Mouse (Mus musculus) limb, embryonic 11.5 days (tissue): ENCODE results near the gene Gm45753. TPM values are rescaled to one million over a fixed set of nuclear protein-coding genes. Genes with fewer than 3 reads are reported as not detected.

Source experiments
- ATAC-seq: fragments of 200-750 bp; cut with Nextera tagmentation; 2 replicates; pipeline ENCODE4 v1.8.0; 2017; ENCODE audit warnings: low read depth; ENCODE audit not compliant: insufficient number of reproducible peaks, low FRiP score, low TSS enrichment
- DNase-seq: peaks from one replicate; pipeline ENCODE4 v3.0.0-alpha.2; 2015; ENCODE audit warnings: low spot score
- H3K27ac ChIP-seq: fragments of 300-500 bp; sonication (generic); replicated peaks from 2 replicates; pipeline ENCODE4 v1.5.1; 2014; ENCODE audit warnings: low read depth, mild to moderate bottlenecking, low read length
- H3K27me3 ChIP-seq: fragments of 300-500 bp; sonication (generic); 2 replicates; pipeline ENCODE4 v1.6.1; 2014; ENCODE audit warnings: mild to moderate bottlenecking, low read length, mixed read lengths; ENCODE audit not compliant: control insufficient read depth, insufficient read depth
- H3K36me3 ChIP-seq: fragments of 300-500 bp; sonication (generic); 2 replicates; pipeline ENCODE4 v1.6.1; 2014; ENCODE audit warnings: mild to moderate bottlenecking, low read length, moderate library complexity, mixed read lengths; ENCODE audit not compliant: control insufficient read depth, insufficient read depth
- H3K4me1 ChIP-seq: fragments of 300-500 bp; sonication (generic); 2 replicates; pipeline ENCODE4 v1.6.1; 2014; ENCODE audit warnings: low read length, mixed read lengths; ENCODE audit not compliant: control insufficient read depth, insufficient read depth
- H3K4me2 ChIP-seq: fragments of 300-500 bp; sonication (generic); 2 replicates; pipeline ENCODE4 v1.6.1; 2014; ENCODE audit warnings: low read depth, mild to moderate bottlenecking, moderate library complexity; ENCODE audit not compliant: severe bottlenecking
- H3K4me3 ChIP-seq: fragments of 300-500 bp; sonication (generic); 2 replicates; pipeline ENCODE4 v1.5.1; 2014; ENCODE audit warnings: low read depth, low read length
- H3K9ac ChIP-seq: fragments of 300-500 bp; sonication (generic); 2 replicates; pipeline ENCODE4 v1.6.1; 2014; ENCODE audit warnings: mild to moderate bottlenecking, low read length
- H3K9me3 ChIP-seq: fragments of 300-500 bp; sonication (generic); 2 replicates; pipeline ENCODE4 v1.6.1; 2016; ENCODE audit warnings: low read length; ENCODE audit not compliant: control insufficient read depth
- WGBS: fragments of 180-500 bp; shearing (Covaris S2); extraction: QIAGEN DNeasy Blood & Tissue Kit; methylation state at CpG from one replicate; pipeline ENCODE4 v1.1.7; 2014; 5-methylcytosine and 5-hydroxymethylcytosine counted together
- polyA plus RNA-seq: library from polyadenylated mRNA; unstranded; fragments of >200 nt; fragmentation: Nextera tagmentation; extraction: Ambion mirVana; gene quantifications from 2 replicates; pipeline ENCODE4 v1.2.1, GENCODE M21; 2014

The Gm45753 gene
- polyA plus RNA-seq, 1 experiment from 2014 or later = not detected

- DNase-seq (no peak), ATAC-seq (no peak)
- H3K9ac ChIP-seq = no peak overlapping the region
- H3K4me3 ChIP-seq = no peak overlapping the region
- H3K4me1 ChIP-seq = no peaks in the 10 kb centered on the region
- H3K36me3 ChIP-seq = no peaks in the 10 kb centered on the region
- no peaks in the 10 kb centered on the region for H3K27me3 ChIP-seq
- H3K9me3 ChIP-seq = no peaks in the 10 kb centered on the region
- no peak overlapping the region for H3K4me2 ChIP-seq
- 87% methylated on average over 6 of the region's 6 CpGs for WGBS
- H3K27ac ChIP-seq = no peak overlapping the region
Measured at GRCm38 (mm10) chr8:45295276-45295675, 13.0 kb downstream of the Gm45753 start.

GRCm38 (mm10) chr8:45294687-45295086, 13.6 kb downstream of the Gm45753 start, which contains the start of gene Klkb1:
Klkb1 (minus strand) TSS chr8:45294859.
- Histone ChIP-seq H3K4me1 (no peaks in the 10 kb centered on the region), H3K9me3 (no peaks in the 10 kb centered on the region), H3K27me3 (no peaks in the 10 kb centered on the region), H3K9ac (no peak within 1 kb of the TSS), H3K27ac (no peak within 1 kb of the TSS), H3K4me3 (no peak within 1 kb of the TSS), H3K4me2 (no peak within 1 kb of the TSS), H3K36me3 (no peaks in the 10 kb centered on the region)
- 86% methylated on average over 7 of the region's 7 CpGs for WGBS
- DNase-seq = no peak
- ATAC-seq = no peak

GRCm38 (mm10) chr8:45291790-45292189, 16.5 kb downstream of the Gm45753 start:
- Histone ChIP-seq H3K9me3 (no peaks in the 10 kb centered on the region), H3K27ac (no peak overlapping the region), H3K27me3 (no peaks in the 10 kb centered on the region), H3K4me1 (no peaks in the 10 kb centered on the region), H3K36me3 (no peaks in the 10 kb centered on the region), H3K4me3 (no peak overlapping the region), H3K9ac (no peak overlapping the region), H3K4me2 (no peak overlapping the region)
- ATAC-seq = no peak
- 84% methylated on average over 2 of the region's 2 CpGs for WGBS
- DNase-seq = no peak

- H3K9ac ChIP-seq = no peak overlapping the region
- ATAC-seq = no peak
- no peak for DNase-seq
- H3K4me3 ChIP-seq = no peak overlapping the region
- H3K4me1 ChIP-seq = no peaks in the 10 kb centered on the region
- H3K9me3 ChIP-seq = no peaks in the 10 kb centered on the region
- H3K27ac ChIP-seq = no peak overlapping the region
- WGBS = 81% methylated on average over 8 of the region's 8 CpGs
- H3K4me2 ChIP-seq = no peak overlapping the region
- no peaks in the 10 kb centered on the region for H3K36me3 ChIP-seq
- H3K27me3 ChIP-seq = no peaks in the 10 kb centered on the region
Measured at GRCm38 (mm10) chr8:45281630-45282029, 26.6 kb downstream of the Gm45753 start.

GRCm38 (mm10) chr8:45277453-45277852, 30.8 kb downstream of the Gm45753 start:
- H3K4me1 ChIP-seq = no peaks in the 10 kb centered on the region
- no peaks in the 10 kb centered on the region for H3K9me3 ChIP-seq
- H3K4me3 ChIP-seq = no peak overlapping the region
- no peak for ATAC-seq
- H3K27ac ChIP-seq = no peak overlapping the region
- DNase-seq = no peak
- no peaks in the 10 kb centered on the region for H3K27me3 ChIP-seq
- H3K4me2 ChIP-seq = no peak overlapping the region
- H3K36me3 ChIP-seq = no peaks in the 10 kb centered on the region
- WGBS = 64% methylated on average over 3 of the region's 3 CpGs
- no peak overlapping the region for H3K9ac ChIP-seq

- H3K4me3 ChIP-seq = no peak overlapping the region
- no peaks in the 10 kb centered on the region for H3K27me3 ChIP-seq
- WGBS = 86% methylated on average over 4 of the region's 4 CpGs
- DNase-seq (no peak), ATAC-seq (no peak)
- no peak overlapping the region for H3K4me2 ChIP-seq
- H3K36me3 ChIP-seq = no peaks in the 10 kb centered on the region
- no peak overlapping the region for H3K9ac ChIP-seq
- no peaks in the 10 kb centered on the region for H3K4me1 ChIP-seq
- no peaks in the 10 kb centered on the region for H3K9me3 ChIP-seq
- H3K27ac ChIP-seq = no peak overlapping the region
Measured at GRCm38 (mm10) chr8:45274317-45274716, 33.9 kb downstream of the Gm45753 start.

- Histone ChIP-seq H3K4me1 (no peaks in the 10 kb centered on the region), H3K4me3 (no peak overlapping the region), H3K4me2 (no peak overlapping the region), H3K9me3 (no peaks in the 10 kb centered on the region), H3K9ac (no peak overlapping the region), H3K27me3 (no peaks in the 10 kb centered on the region), H3K36me3 (no peaks in the 10 kb centered on the region), H3K27ac (no peak overlapping the region)
- no peak for ATAC-seq
- DNase-seq = no peak
Measured at GRCm38 (mm10) chr8:45269056-45269455, 39.2 kb downstream of the Gm45753 start.

GRCm38 (mm10) chr8:45268485-45268884, 39.8 kb downstream of the Gm45753 start:
- Histone ChIP-seq H3K27ac (no peak overlapping the region), H3K36me3 (no peaks in the 10 kb centered on the region), H3K27me3 (no peaks in the 10 kb centered on the region), H3K4me2 (no peak overlapping the region), H3K4me3 (no peak overlapping the region), H3K9me3 (no peaks in the 10 kb centered on the region), H3K9ac (no peak overlapping the region), H3K4me1 (no peaks in the 10 kb centered on the region)
- ATAC-seq = no peak
- DNase-seq = no peak

GRCm38 (mm10) chr8:45267611-45268391, 40.5 kb downstream of the Gm45753 start:
- Histone ChIP-seq H3K9me3 (no peaks in the 10 kb centered on the region), H3K4me2 (no peak overlapping the region), H3K27ac (no peak overlapping the region), H3K4me3 (no peak overlapping the region), H3K27me3 (no peaks in the 10 kb centered on the region), H3K9ac (no peak overlapping the region), H3K4me1 (no peaks in the 10 kb centered on the region), H3K36me3 (no peaks in the 10 kb centered on the region)
- WGBS = 89% methylated on average over 4 of the region's 4 CpGs
- ATAC-seq = no peak
- no peak for DNase-seq
